Mouse (Mus musculus): ENCODE measurements at regions not wholly inside any gene's neighbourhood (a gene's known extent, or its start where the extent isn't known, plus 50 kb on each side); places are given as distances from the start of the nearest gene placed in this dataset.

DNA sequence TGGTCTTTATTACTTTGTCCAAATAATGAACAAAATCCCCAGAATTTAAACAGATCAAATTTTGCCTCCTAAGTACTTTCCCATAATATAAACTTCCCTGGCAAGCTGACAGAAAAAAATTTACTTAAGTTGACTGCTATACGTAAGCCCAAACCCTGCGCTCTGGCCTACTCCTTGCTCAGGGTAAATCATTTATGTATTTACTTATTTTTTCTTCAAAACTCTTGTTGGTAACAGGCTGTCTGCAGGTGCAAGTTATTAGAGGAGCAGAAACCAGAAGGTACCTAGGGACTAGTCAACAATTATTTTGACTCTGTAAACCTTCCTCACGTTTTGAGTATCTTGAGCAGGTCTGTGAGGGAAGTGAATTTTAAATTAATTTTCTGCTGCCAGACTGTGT lies 2615.7 kb downstream of the Poteg start:
- ATAC-seq (ENCODE audit: low TSS enrichment), result no peak

- no peak for ATAC-seq (ENCODE audit: low TSS enrichment)
These were observed 2630.3 kb downstream of the Poteg start for GRCm38 (mm10) chr8:30077726-30078125.

DNA sequence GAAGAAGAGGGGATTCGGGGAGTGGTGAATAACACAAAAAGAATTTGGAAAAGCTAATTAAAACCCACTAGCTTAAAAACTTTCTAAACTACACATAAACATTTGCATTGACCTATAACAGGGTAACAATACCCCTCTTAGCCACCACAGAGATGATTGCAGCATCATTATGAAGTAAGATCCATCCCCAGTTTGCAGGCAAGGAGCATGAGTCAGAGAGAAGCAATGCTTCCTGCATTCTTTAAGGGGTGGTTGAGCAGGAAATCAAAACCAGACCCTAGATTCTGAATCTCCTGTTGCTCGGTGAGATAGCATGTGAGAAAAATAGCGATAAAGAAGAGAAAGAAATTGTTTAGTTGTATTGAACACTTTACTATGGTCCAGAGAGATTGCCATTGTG lies 2680.3 kb downstream of the Poteg start:
- no peak for ATAC-seq (ENCODE audit: low TSS enrichment)

- no peak for ATAC-seq (ENCODE audit: low TSS enrichment)
These were observed 2687.5 kb downstream of the Poteg start for GRCm38 (mm10) chr8:30134999-30135398.

DNA sequence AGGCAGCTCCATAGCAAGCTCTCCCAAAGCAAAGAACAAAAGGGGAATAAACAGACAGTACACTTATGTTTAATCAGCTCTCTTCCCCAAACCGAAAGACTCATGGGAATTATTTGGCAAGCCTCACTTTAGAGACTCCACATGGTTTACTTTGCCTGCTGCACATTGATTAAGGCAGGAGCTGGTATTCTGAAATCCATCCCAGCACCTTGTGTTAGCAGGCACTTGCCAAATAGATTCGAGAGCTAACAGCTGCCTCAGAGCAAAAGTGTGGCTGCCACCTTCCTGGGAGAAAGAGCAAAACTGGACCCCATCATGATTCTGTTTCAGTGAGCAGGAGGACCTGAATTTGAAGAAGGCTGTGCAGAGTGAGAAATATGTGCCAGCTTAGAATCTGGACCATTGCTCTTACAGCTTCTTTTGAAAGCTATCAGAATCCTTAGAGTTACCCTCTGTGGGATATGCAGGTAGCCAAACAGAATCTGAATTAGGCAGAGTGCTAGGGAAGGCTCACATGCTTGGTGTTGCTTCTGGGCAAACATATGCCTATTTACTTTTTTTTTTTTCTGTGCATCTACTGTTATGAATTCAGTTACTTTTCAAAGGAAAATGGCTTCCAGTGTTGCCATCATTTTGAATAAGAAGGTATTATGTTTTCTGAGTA lies 2703.8 kb downstream of the Poteg start:
- peak; percentile 64 for ATAC-seq (ENCODE audit: low TSS enrichment)

DNA sequence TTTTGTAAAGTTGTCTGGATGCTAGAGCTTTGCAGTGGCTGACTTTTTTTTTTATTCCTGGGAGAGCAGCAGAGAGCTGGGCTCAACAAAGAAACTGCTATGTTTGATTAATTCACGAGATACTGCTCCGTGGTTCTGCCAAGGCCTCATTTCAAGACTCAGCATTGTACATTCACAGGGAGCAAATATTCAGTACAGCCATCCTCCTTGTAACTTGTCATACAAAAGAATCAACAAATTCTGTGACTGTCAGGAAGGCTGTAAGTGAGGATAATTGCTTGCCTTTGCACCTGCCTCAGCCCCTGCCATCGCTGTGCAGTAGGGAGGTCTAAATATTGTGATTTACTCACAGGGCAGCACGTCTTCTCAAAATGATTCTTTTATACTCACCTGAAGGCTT lies 2705.5 kb downstream of the Poteg start:
- no peak; the same call in 1 of the 2 replicates for ATAC-seq (ENCODE audit: low TSS enrichment)

DNA sequence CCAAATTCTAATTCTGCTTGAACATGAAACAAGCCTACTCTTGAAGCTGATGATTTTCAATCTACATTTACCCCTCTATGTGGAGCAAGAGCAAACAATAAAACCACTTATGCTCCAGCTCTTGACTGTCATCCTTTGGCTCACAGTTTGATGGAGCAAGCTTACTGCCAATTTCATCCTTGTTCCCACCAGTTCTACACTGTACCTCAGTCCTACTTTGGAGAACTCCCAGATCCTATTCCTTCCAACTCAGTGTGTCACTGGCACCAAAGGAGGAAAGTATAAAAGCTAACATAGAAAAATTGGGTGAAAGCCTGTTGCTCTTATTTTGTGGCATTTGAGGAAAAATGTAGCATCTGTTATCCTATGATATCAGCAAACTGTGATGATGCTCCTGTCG lies 2724.4 kb downstream of the Poteg start:
- ATAC-seq (ENCODE audit: low TSS enrichment), result peak; percentile 62; the same call in 1 of the 2 replicates

GRCm38 (mm10) chr8:30202746-30203145 lies 2755.3 kb downstream of the Poteg start:
- ATAC-seq (ENCODE audit: low TSS enrichment), result peak; percentile 57

GRCm38 (mm10) chr8:30227354-30227753 lies 2779.9 kb downstream of the Poteg start:
- peak; percentile 41; the same call in 1 of the 2 replicates for ATAC-seq (ENCODE audit: low TSS enrichment)

DNA sequence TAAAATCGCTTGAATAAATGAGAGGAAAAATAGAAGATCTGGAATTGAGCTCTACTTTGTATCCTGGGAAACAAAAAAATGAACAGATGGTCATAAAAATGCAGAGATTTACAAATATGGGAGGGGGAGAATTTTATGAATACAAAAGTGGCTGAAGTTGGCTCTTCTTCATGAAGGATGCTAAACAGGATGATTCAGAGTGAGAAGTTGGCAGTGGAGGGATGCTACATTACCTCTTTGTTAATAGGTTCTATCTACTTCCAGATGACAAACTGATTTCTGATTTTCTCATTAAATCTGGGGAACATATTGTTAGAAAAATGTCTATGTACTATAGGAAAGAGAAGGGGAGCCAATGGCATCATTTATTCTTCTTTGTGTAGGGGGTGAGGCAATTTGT lies 2785.8 kb downstream of the Poteg start:
- no peak for ATAC-seq (ENCODE audit: low TSS enrichment)

GRCm38 (mm10) chr8:30251797-30252196 lies 2804.3 kb downstream of the Poteg start:
- no peak for ATAC-seq (ENCODE audit: low TSS enrichment)

DNA sequence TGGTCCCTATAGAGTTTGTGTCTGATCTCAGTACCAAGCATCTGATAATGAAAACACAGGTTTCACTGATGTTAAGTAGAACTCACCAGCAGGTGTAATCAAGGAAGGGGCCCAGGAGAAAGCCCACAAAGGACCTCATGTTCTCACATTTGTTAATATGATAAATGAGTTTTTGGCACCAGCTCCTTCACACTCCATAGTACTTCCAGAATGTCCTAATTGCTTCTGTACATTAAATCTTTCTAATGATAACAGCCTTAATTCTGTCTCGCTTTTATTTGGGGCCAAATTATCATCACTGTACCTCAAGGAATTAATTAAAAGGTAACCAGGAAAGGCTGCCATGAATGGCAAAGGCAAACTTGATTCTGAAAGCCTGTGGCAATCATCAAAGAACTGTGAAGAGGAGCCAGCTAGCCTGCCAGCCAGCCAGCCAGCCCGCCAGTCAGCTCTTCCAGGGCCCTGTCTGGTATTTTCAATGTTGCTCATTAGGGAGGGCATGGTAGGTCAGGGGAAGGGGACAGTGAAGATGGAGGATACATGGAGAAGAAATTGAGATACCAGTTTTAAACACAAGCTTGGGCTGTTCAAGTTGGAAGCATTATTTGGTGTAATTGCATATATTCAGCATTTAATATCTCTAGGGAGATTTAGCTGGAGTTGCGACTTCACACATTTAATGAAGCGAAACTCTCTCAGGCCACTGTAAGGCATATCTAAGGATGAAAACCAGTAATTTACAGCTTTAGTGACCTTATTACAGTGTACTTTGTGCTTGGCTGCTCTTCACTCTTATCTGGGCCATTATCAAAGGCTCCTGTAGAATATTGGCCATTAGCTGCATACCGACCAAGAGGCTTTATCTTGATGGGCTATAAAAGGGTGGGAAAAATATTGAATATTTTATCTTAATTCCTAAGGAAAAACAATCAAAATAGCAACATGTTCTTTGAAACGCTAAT lies 2822.8 kb downstream of the Poteg start:
- ATAC-seq (ENCODE audit: low TSS enrichment), result no peak

GRCm38 (mm10) chr8:30289169-30289568 lies 2841.7 kb downstream of the Poteg start:
- peak; percentile 81 for ATAC-seq (ENCODE audit: low TSS enrichment)

DNA sequence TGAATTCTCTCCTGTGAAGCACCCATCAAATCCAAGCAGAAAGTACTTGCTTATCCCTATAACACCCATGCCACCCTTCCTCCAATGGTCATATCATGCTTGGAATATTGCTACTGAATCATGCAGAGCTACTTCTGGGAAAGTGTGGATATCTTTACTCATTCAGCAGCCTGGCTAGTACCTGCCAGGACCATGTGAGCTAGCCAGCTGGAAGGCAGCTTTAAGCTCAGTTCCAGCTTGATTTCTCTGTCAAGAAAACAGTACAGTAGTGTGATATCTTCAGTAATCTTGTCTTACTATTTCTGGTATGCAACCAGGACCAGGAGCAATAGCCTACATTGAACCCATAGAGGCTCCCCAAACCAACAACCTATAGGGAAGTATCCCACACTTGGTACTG lies 2883.7 kb downstream of the Poteg start:
- no peak for ATAC-seq (ENCODE audit: low TSS enrichment)

- ATAC-seq (ENCODE audit: low TSS enrichment), result no peak
These were observed 2885.9 kb downstream of the Poteg start for GRCm38 (mm10) chr8:30333352-30333751.

DNA sequence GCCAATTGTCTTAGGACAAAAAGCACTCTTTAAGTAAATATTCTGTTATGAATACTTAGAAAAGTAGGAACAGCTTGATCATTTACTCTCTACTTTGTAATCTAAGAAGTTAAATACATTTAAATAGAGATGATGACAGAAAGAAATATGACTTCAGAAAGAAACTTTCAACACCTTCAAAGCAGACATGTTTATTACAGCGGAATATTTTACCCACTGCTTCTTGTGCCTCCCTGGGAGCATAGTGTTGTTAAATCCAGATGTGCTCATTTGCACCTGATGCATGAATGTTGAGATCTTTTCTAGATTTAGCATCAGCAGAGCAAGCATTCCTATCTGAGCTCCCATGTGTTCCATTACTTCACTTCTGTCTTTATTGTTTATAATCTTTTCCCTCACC lies 2912.0 kb downstream of the Poteg start:
- ATAC-seq (ENCODE audit: low TSS enrichment), result no peak

GRCm38 (mm10) chr8:30365721-30366120 lies 2918.3 kb downstream of the Poteg start:
- ATAC-seq (ENCODE audit: low TSS enrichment), result no peak

- ATAC-seq (ENCODE audit: low TSS enrichment), result no peak
These were observed 2944.5 kb downstream of the Poteg start for GRCm38 (mm10) chr8:30391936-30392335.

DNA sequence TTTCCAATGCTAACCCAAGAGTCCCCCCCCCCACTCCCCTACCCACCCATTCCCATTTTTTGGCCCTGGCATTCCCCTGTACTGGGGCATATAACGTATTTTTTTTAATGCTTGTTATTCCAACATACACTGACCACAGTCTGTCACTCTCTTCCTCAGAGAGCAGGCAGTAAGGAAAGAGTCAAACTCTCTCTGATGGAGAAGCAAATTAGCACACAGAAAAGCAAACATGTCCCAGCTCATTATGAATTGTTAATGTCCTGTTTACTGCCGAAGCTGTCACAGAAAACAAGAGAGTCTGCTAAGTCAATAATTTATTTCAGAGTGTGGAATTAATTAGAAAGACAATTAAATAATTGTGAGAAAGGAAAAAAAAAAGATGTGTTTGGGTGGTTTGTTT lies 2989.1 kb upstream of the 5930422O12Rik start:
- ATAC-seq (ENCODE audit: low TSS enrichment), result no peak

DNA sequence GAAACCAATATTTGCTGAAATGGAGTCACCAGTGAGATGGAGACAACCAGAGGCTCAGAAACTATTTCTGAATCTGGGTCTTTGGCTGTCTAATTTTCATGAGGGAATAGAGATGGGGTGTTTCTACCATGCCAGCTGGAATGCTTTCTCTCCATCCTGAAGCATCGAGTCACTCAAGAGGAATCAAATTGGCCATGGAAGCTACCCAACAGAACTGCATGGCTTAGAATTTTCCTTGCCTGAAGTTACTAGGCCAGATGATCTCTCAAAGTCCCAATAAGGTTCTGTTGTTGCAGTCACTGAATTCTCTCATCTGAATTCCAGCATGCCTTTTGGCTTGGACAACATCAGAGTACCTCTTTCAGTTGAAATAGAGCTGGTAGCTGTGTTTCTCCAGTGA lies 2986.7 kb upstream of the 5930422O12Rik start:
- no peak for ATAC-seq (ENCODE audit: low TSS enrichment)

DNA sequence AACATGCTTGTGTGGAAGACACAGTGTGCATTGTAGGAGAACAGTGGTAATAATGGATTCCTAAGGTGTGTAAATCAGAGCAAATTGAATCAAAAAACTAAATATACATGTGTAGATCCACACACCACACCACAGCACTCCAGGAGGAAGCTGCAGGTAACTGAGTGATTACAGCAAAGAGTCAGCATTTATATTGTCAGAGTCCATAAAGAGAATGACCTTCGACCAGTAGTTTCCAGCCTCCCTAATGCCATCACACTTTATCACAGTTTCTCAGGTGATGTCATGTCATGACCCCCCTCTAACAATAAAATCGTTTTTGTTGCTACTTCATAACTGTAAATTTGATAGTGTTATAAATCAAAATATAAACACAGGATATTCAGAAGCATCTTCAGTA lies 2984.6 kb upstream of the 5930422O12Rik start:
- no peak for ATAC-seq (ENCODE audit: low TSS enrichment)

DNA sequence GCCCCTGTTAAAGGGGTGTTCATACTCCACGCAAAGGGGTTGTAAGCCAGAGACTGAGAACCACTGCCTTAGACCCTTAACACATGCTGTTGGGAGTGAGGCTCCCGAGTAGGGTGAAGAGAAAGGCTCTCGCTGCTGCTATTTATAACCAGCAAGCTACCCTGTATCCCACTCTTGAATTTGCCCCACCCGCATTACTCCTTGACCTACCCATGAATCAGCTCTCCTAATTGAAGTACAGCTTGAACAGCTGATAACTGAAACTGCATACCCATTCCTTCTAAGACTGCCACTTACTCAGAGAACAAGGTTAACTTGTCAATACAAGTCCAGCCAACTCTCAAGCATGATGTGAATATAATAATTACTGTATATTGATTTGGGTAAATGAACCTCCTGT lies 2984.2 kb upstream of the 5930422O12Rik start:
- ATAC-seq (ENCODE audit: low TSS enrichment), result no peak

DNA sequence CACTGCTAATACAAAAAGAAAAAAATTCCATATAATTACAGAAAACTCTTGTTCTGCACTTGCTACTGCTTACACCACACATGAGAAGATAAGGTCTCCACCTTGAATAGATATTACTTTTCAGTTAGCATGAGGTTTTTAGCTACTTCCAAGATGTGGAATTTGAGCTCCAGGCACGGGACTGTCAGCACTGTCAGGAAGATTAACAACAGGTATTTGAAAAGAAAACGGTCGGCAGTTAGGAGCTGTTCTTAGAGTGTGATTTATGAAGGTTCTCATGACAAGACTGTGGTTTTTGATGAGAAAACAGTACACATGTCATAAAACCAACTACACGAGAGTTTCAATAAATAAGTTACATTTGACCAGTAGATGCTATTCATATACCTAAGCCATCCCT lies 2970.4 kb upstream of the 5930422O12Rik start:
- ATAC-seq (ENCODE audit: low TSS enrichment), result no peak
